Mouse (Mus musculus) limb, embryonic 14.5 days (tissue): ENCODE measurements around the gene Bbs4. TPM values are rescaled to one million over a fixed set of nuclear protein-coding genes. Genes with fewer than 3 reads are reported as not detected.

Experiments used
- ATAC-seq: fragments of 200-750 bp; cut with Nextera tagmentation; 2 replicates; pipeline ENCODE4 v1.8.0; 2017; ENCODE audit warnings: low read depth, moderate number of reproducible peaks, moderate TSS enrichment; ENCODE audit not compliant: low FRiP score
- DNase-seq: peaks from one replicate; pipeline ENCODE4 v3.0.0-alpha.2; 2015; ENCODE audit warnings: low spot score
- H3K27ac ChIP-seq: fragments of 300-500 bp; sonication (generic); replicated peaks from 2 replicates; pipeline ENCODE4 v1.5.1; 2014; ENCODE audit warnings: low read depth, mild to moderate bottlenecking, low read length, moderate library complexity, mixed read lengths
- H3K27me3 ChIP-seq: fragments of 300-500 bp; sonication (generic); 2 replicates; pipeline ENCODE4 v1.6.1; 2014; ENCODE audit warnings: low read length, mixed read lengths; ENCODE audit not compliant: control insufficient read depth, insufficient read depth
- H3K36me3 ChIP-seq: fragments of 300-500 bp; sonication (generic); 2 replicates; pipeline ENCODE4 v1.6.1; 2014; ENCODE audit warnings: mild to moderate bottlenecking, low read length, moderate library complexity, mixed read lengths; ENCODE audit not compliant: control insufficient read depth, insufficient read depth
- H3K4me1 ChIP-seq: fragments of 300-500 bp; sonication (generic); 2 replicates; pipeline ENCODE4 v1.6.1; 2014; ENCODE audit warnings: antibody characterized with exemption, low read length, mixed read lengths; ENCODE audit not compliant: control insufficient read depth, insufficient read depth
- H3K4me2 ChIP-seq: fragments of 300-500 bp; sonication (generic); replicated peaks from 2 replicates; pipeline ENCODE4 v1.6.1; 2014; ENCODE audit warnings: low read depth, mild to moderate bottlenecking, low read length, moderate library complexity; ENCODE audit not compliant: severe bottlenecking
- H3K4me3 ChIP-seq: fragments of 300-500 bp; sonication (generic); replicated peaks from 2 replicates; pipeline ENCODE4 v1.5.1; 2014; ENCODE audit warnings: low read length
- H3K9ac ChIP-seq: fragments of 300-500 bp; sonication (generic); 2 replicates; pipeline ENCODE4 v1.6.1; 2014; ENCODE audit warnings: mild to moderate bottlenecking, low read depth, low read length, moderate library complexity; ENCODE audit not compliant: severe bottlenecking
- H3K9me3 ChIP-seq: fragments of 300-500 bp; sonication (generic); 2 replicates; pipeline ENCODE4 v1.6.1; 2016; ENCODE audit warnings: low read length; ENCODE audit not compliant: control insufficient read depth
- POLR2A ChIP-seq: fragments of 200-500 bp; IDR thresholded peaks from 2 replicates; pipeline ENCODE4 v1.8.0; 2012; ENCODE audit warnings: inconsistent platforms, mild to moderate bottlenecking, moderate library complexity, borderline replicate concordance; ENCODE audit not compliant: insufficient read depth, insufficient read length; ENCODE audit errors: extremely low read depth
- WGBS: fragments of 180-500 bp; shearing (Covaris S2); extraction: QIAGEN DNeasy Blood & Tissue Kit; methylation state at CpG from one replicate; pipeline ENCODE4 v1.1.7; 2014; 5-methylcytosine and 5-hydroxymethylcytosine counted together
- polyA plus RNA-seq, 2 experiments: library from polyadenylated mRNA; depleted of rRNA in 1 of 2; stranded (reverse) in 1 of 2; unstranded in 1 of 2; fragments of >200 nt; fragmentation: Nextera tagmentation in 1 of 2; extraction: Ambion mirVana in 1 of 2; gene quantifications; 2 replicates each; pipeline versions ENCODE4 v1.2.1 to v1.2.3; 2012 to 2014

Bbs4 gene
- polyA plus RNA-seq, 2 experiments, result 11.3 to 17.8 TPM

DNA sequence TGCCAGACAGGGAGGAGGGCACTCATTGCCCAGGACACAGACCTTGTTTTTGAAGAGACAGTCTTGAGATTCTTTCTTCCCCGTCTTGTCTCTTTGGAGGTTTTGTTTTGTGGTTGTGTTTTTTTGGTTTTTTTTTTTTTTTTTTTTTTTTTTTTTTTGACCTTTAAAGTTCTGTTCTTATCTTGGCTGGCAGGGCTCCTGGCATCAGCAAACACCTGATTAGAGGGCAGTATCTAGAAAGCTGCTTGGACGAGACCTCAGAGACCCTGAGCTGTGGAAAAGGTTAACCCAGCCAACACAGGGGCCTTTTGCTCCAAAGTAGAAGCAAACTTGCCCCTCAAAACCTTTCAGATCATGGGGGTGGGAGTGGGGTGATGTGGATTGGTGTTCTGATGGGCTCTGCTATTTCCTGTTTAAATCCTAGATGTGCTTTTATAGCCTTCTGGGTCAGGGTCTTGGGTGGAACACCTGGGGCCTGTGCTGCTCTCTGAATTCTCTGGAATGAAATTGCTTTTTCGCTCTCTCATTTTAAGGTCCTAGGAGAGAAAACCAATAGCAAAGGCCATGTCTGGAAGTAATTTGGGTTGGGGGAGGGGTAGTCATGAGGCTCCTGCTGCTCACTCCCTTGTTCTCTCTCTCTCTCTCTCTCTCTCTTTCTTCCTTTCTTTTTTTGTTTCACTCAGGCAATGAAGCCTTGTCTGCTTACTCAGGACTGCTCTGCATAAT, 64.5 kb downstream of the Bbs4 start:
- Histone ChIP-seq H3K4me2 (no peak overlapping the region), H3K27ac (peak overlapping the region; percentile 85), H3K4me3 (no peak overlapping the region), H3K9me3 (no peaks in the 10 kb centered on the region), H3K36me3 (no peaks in the 10 kb centered on the region), H3K9ac (no peak overlapping the region), H3K27me3 (no peaks in the 10 kb centered on the region), H3K4me1 (peaks cover 39% of the 10 kb centered on the region)
- WGBS, result 47% methylated on average over 3 of the region's 3 CpGs
- no peak for TF ChIP-seq POLR2A
- ATAC-seq, result peak; percentile 21; the same call in 1 of the 2 replicates
- DNase-seq, result peak; percentile 87

DNA sequence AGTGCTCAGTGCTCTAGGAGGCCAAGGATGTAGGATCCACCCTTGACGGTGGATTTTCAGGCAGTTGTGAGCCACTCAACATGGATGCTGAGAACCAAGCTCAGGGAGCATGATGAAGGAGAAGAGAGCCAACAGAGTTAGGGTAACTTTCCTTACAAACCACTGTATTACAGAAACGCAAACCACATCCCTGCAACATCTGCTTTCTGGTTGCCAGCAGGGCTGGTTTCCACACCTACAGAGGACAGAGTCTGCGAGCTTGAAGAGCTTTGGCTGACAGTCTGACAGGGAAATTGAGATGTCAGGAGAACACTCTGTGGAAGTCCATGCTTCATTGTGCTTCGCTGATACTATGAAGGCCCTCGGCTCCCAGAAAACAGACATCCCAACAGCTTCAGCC, 65.2 kb downstream of the Bbs4 start:
- H3K27me3 ChIP-seq, result no peaks in the 10 kb centered on the region
- peak overlapping the region; percentile 85 for H3K27ac ChIP-seq
- no peak overlapping the region for H3K4me2 ChIP-seq
- no peak for DNase-seq
- TF ChIP-seq POLR2A, result no peak
- H3K36me3 ChIP-seq, result no peaks in the 10 kb centered on the region
- no peaks in the 10 kb centered on the region for H3K9me3 ChIP-seq
- WGBS, result 51% methylated on average over 5 of the region's 5 CpGs
- no peak for ATAC-seq
- no peak overlapping the region for H3K4me3 ChIP-seq
- no peak overlapping the region for H3K9ac ChIP-seq
- H3K4me1 ChIP-seq, result peaks cover 39% of the 10 kb centered on the region

DNA sequence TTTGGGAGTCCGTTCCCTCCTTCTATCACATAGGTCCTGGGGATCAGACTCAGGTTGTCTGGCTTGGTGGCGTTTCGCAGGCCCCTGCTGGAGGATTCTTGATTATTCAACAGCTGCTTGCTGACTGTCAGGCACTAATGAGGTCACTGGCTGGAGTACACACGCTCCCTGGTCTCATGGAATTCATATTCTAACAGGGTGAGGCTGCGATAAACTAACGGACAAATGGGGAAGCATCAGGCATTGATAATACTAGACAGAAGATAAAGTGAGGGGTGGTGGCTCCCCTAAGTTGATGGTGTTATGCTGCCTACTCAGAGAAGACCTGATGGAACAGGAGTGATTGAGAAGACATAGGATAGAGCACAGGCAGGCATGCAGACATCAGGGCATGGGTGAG, 67.7 kb downstream of the Bbs4 start:
- DNase-seq (no peak), ATAC-seq (no peak)
- Histone ChIP-seq H3K9ac (no peak overlapping the region), H3K4me2 (no peak overlapping the region), H3K9me3 (no peaks in the 10 kb centered on the region), H3K4me1 (peaks cover 35% of the 10 kb centered on the region), H3K27ac (no peak overlapping the region), H3K27me3 (no peaks in the 10 kb centered on the region), H3K4me3 (no peak overlapping the region), H3K36me3 (no peaks in the 10 kb centered on the region)
- TF ChIP-seq POLR2A, result no peak
- whole genome bisulfite sequencing, result 84% methylated on average over 6 of the region's 6 CpGs

DNA sequence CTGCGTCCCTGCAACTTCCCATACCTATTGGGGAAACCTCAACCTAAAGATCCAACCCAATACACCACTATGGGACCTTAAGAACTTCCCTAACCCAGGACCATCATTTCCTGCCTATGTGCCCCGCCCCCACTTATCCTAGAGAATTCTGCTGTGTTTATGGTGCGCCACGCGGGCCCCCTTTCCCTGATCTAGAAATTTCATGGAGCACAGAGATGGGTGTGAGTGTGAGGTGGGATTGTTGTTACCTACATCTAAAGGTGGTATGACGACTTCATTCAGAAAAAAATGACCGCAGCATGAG, 70.7 kb downstream of the Bbs4 start:
- Histone ChIP-seq H3K9me3 (no peaks in the 10 kb centered on the region), H3K9ac (no peak overlapping the region), H3K4me2 (peak overlapping the region; percentile 34; the same call in 1 of the 2 replicates), H3K4me1 (peaks cover 7% of the 10 kb centered on the region), H3K27me3 (no peaks in the 10 kb centered on the region), H3K27ac (no peak overlapping the region), H3K36me3 (no peaks in the 10 kb centered on the region), H3K4me3 (peak overlapping the region; percentile 16; the same call in 1 of the 2 replicates)
- TF ChIP-seq POLR2A, result no peak
- DNase-seq (no peak), ATAC-seq (0 out of 2 replicates have a peak, but pooled peaks have one; percentile 9)
- 45% methylated on average over 7 of the region's 7 CpGs for WGBS

DNA sequence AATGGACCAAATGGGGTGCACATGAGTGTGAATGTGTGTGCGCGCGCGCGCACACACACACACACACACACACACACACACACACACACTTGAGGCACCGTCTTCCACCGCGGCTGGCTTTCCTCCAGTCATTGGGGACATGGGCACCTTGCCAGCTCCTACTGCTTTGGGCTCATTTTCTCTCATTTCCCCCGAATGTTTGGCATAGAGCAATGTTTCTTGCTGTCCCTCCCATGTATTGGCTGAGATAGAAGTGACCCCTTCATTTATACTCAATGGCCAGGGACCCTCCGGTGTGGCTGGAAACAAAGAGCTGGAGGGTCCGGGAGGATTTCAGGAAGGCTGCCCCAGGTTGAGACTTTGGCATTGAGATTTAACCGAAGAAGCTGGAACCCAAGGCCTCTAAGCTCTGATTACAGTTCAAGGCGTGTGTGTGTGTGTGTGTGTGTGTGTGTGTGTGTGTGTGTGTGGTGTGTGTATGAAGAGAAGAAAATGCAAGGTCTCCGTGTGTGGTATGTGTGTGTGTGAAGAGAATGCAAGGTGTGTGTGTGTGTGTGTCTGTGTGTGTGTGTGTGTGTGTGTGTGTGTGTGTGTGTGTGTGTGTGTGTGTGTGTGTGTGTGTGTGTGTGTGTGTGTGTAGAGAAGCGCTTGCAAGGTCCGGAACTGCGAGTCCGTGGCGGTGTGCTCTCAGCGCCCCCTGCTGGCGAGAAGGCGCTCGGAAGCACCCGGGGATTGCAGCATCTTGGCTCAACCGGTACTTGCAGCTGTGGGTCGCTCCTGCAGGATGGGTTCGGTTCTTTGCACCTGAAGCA, 71.2 kb downstream of the Bbs4 start:
- H3K4me3 ChIP-seq, result peak overlapping the region; percentile 16; the same call in 1 of the 2 replicates
- 41% methylated on average over 25 of the region's 27 CpGs for WGBS
- H3K9me3 ChIP-seq, result no peaks in the 10 kb centered on the region
- ATAC-seq, result peak; percentile 75; the same call in 1 of the 2 replicates
- no peaks in the 10 kb centered on the region for H3K27me3 ChIP-seq
- peak; percentile 56 for DNase-seq
- TF ChIP-seq POLR2A, result no peak
- H3K4me1 ChIP-seq, result 0 out of 2 replicates have a peak, but pooled peaks cover 5% of the 10 kb centered on the region
- no peak overlapping the region for H3K9ac ChIP-seq
- no peak overlapping the region for H3K27ac ChIP-seq
- H3K36me3 ChIP-seq, result no peaks in the 10 kb centered on the region
- H3K4me2 ChIP-seq, result peak overlapping the region; percentile 34; the same call in 1 of the 2 replicates
